Mouse (Mus musculus) G1E (cell line): ENCODE results near the gene Gpsm2. TPM values are rescaled to one million over a fixed set of nuclear protein-coding genes. Genes with fewer than 3 reads are reported as not detected.

Experiments
- ATAC-seq: 2 replicates; pipeline ENCODE4 v1.8.0; 2016; ENCODE audit warnings: mild to moderate bottlenecking; ENCODE audit not compliant: insufficient number of reproducible peaks, poor library complexity, low FRiP score, severe bottlenecking; ENCODE audit errors: extremely low read depth
- DNase-seq: peaks from one replicate; pipeline ENCODE4 v3.0.0; 2012; ENCODE audit warnings: low spot score
- H3K27me3 ChIP-seq: 2 replicates; pipeline ENCODE4 v1.6.1; 2012; ENCODE audit warnings: mild to moderate bottlenecking, low read length, inconsistent platforms; ENCODE audit not compliant: insufficient read depth
- H3K36me3 ChIP-seq: replicated peaks from 2 replicates; pipeline ENCODE3; 2012; ENCODE audit warnings: mild to moderate bottlenecking, inconsistent platforms
- H3K4me1 ChIP-seq: 2 replicates; pipeline ENCODE4 v1.6.1; 2012; ENCODE audit warnings: low read depth, low read length, inconsistent platforms, mixed read lengths; ENCODE audit not compliant: insufficient read depth
- H3K4me3 ChIP-seq: 2 replicates; pipeline ENCODE4 v1.5.1; 2012; ENCODE audit warnings: low read depth, mild to moderate bottlenecking, inconsistent platforms, low read length, moderate library complexity, mixed read lengths
- H3K9me3 ChIP-seq: replicated peaks from 2 replicates; pipeline ENCODE4 v1.6.1; 2012; ENCODE audit warnings: inconsistent platforms
- CTCF ChIP-seq: IDR thresholded peaks from 2 replicates; pipeline ENCODE4 v1.5.1; 2012; ENCODE audit warnings: low read depth, low read length, inconsistent platforms, mixed read lengths
- GATA1 ChIP-seq: IDR thresholded peaks from 2 replicates; pipeline ENCODE4 v1.6.1; 2012; ENCODE audit warnings: borderline replicate concordance, low read length, inconsistent platforms, mixed read lengths
- GATA2 ChIP-seq: IDR thresholded peaks from 2 replicates; pipeline ENCODE4 v1.6.1; 2012; ENCODE audit warnings: low read depth, low read length, inconsistent platforms, borderline replicate concordance
- POLR2AphosphoS5 ChIP-seq: IDR thresholded peaks from 2 replicates; pipeline ENCODE4 v1.6.1; 2012; ENCODE audit warnings: low read depth, low read length, inconsistent platforms; ENCODE audit not compliant: insufficient replicate concordance
- TAL1 ChIP-seq: conservative IDR thresholded peaks from 2 replicates; pipeline ENCODE4 v1.6.1; 2012; ENCODE audit warnings: low read depth, low read length, inconsistent platforms, mixed read lengths
- polyA plus RNA-seq: library from polyadenylated mRNA; stranded (reverse); fragments of >175 nt; gene quantifications from 2 replicates; pipeline ENCODE4 v1.2.3, GENCODE M21; 2012
- total RNA-seq, 2 experiments: library from RNA; stranded (forward) in 1 of 2; stranded (reverse) in 1 of 2; fragments of 200-1000 nt in 1 of 2; fragments of >200 nt in 1 of 2; fragmentation: Nextera tagmentation in 1 of 2; gene quantifications; 2 replicates each; pipeline ENCODE4 v1.2.3; 2014 to 2017

Gpsm2 gene
- total and polyA plus RNA-seq, 3 experiments, result 12.1 to 38.2 (median 27.5) TPM

DNA sequence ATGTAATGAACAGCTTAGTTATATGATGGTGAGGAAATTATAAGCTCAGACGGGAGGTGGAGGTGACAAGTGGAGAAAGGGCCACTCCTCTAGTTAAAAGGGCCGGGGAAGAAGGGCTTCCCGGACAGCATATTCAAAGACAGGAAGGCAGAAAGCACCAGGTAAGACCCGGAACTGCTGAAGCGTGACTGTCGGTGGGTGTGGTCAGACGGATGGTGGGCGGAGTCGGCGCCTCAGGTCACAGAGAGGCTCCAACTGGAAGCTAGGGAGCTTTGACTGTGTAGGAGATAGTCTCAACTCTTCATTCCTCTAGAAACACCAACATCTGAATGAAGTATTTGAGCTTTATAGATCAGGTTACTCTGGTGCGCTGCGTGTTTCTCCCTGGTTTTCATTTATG is 8.2 kb upstream of the Gpsm2 start:
- ATAC-seq, result peak; percentile 63
- peaks cover 12% of the 10 kb centered on the region for H3K4me1 ChIP-seq
- TF ChIP-seq GATA2, result no peak
- TF ChIP-seq POLR2AphosphoS5, result no peak
- TF ChIP-seq GATA1, result no peak
- no peak for TF ChIP-seq CTCF
- no peak for TF ChIP-seq TAL1
- H3K4me3 ChIP-seq, result peak overlapping the region; percentile 52; the same call in 1 of the 2 replicates
- no peaks in the 10 kb centered on the region for H3K36me3 ChIP-seq
- peaks cover 12% of the 10 kb centered on the region for H3K27me3 ChIP-seq
- H3K9me3 ChIP-seq, result peaks cover 8% of the 10 kb centered on the region; the same call in 1 of the 2 replicates
- peak; percentile 15 for DNase-seq

DNA sequence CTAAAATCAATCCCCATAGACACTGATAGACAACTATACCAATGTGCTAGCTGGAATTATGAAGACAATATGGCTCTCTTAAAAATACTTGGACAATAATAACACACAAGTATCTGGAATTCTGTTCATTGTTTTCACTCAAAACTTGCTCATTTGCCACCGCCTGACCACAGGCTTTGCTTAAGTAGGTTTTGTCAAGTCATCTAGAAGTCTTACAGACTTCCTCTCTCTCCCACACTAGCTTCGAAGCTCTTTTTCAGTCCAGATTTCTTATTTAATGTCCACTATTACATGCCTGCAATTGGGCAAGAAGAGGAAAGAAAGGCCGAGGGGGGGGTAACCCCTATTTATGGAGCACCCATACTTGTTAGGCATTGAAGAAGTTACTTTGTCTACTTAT is 5.7 kb upstream of the Gpsm2 start:
- ATAC-seq, result no peak

DNA sequence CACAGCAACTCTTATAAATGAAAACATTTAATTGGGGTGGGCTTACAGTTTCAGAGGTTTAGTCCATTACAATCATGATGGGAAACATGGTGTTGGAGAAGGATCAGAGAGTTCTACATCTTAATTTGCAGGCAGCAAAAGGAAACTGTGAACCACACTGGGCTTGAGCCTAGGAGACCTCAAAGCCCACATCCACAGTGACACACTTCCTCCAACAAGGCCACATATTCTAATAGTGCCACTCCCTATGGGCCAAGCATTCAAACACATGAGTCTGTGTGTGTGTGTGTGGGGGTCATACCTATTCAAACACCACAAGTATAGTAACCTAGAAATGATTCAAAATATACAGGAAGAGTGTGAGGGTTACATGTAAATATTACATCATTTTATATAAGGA is 5.2 kb upstream of the Gpsm2 start:
- no peak for ATAC-seq
- H3K4me1 ChIP-seq, result peaks cover 20% of the 10 kb centered on the region

More for the DNA sequence above, 5.7 kb upstream of the Gpsm2 start:
- Histone ChIP-seq H3K36me3 (no peaks in the 10 kb centered on the region), H3K4me1 (peaks cover 16% of the 10 kb centered on the region), H3K9me3 (peaks cover 6% of the 10 kb centered on the region; the same call in 1 of the 2 replicates), H3K4me3 (no peak overlapping the region), H3K27me3 (peaks cover 4% of the 10 kb centered on the region; the same call in 1 of the 2 replicates)
- DNase-seq, result no peak
- no peak for TF ChIP-seq CTCF
- TF ChIP-seq GATA1, result no peak
- no peak for TF ChIP-seq POLR2AphosphoS5
- TF ChIP-seq TAL1, result no peak
- no peak for TF ChIP-seq GATA2

DNA sequence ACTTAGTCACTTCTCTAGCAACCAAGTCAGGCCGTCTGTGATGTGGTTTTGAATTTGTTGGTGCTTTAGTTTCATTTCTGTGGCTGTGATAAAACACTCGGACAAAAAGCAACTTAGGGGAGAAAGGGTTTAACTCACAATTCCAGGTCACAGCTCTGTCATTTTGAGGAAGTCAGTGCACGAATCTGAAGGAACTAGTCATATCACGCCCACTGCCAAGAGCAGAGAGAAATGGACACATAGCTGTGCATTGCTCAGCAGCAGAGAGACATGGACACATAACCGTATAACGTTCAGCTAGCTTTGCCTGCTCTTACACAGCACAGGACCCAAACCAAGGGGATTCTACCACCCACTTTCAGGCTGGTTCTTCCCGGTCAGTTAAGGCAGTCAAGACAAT is 4.3 kb upstream of the Gpsm2 start:
- no peak for ATAC-seq
- Histone ChIP-seq H3K27me3 (peaks cover 4% of the 10 kb centered on the region; the same call in 1 of the 2 replicates), H3K4me3 (no peak overlapping the region), H3K4me1 (peaks cover 24% of the 10 kb centered on the region), H3K9me3 (peaks cover 6% of the 10 kb centered on the region; the same call in 1 of the 2 replicates), H3K36me3 (no peaks in the 10 kb centered on the region)
- TF ChIP-seq POLR2AphosphoS5 (no peak), CTCF (no peak), GATA1 (no peak), TAL1 (no peak), GATA2 (no peak)
- DNase-seq, result no peak

More for the DNA sequence above, 5.2 kb upstream of the Gpsm2 start:
- no peak for DNase-seq
- peaks cover 6% of the 10 kb centered on the region; the same call in 1 of the 2 replicates for H3K9me3 ChIP-seq
- H3K27me3 ChIP-seq, result peaks cover 4% of the 10 kb centered on the region; the same call in 1 of the 2 replicates
- no peaks in the 10 kb centered on the region for H3K36me3 ChIP-seq
- no peak overlapping the region for H3K4me3 ChIP-seq
- TF ChIP-seq GATA1, result no peak
- no peak for TF ChIP-seq CTCF
- no peak for TF ChIP-seq POLR2AphosphoS5
- TF ChIP-seq TAL1, result no peak
- no peak for TF ChIP-seq GATA2

DNA sequence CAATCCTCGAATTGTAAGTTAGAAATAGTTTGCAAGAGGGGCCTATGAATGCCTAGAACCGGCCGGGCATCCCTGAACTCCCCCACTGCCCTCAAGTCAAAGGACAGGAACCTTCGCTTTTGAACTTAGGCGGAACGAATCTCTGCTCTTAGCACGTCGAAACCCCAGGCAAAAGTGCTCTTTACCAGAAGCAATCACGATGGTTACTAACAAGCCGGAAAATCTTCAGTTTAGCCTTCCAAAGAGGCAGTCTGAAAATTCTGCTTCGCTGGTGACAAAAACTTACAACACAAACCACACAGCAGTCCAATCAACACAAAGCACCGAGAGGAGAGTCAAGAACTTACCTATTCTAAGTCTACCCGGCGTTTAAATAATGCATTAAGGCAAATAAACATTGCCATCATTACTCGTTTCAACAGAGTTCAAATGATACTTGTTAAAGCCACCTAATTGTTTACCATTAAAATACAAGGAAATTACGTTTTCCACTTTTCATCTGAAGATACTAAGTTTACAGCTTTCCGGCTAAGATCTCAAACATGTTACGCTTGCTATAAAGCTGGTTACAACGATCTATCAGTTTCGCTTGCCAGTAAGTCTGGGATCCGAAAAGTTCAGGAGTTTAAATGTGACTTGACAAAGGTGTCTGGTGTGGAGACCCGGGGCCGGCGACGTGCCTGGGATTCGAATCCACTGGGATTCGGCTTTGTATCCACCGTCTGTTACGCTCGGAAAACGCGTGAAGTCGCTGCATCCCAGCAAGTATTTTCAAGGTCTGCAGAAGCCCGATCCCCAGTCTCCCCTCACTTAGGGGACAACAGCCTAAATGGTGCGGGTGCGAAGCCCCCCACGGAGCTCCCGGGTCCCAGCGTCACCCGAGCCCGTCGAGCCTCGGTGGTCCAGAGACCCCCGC is 775 bp downstream of the Gpsm2 start:
- no peak for DNase-seq
- ATAC-seq, result no peak
- Histone ChIP-seq H3K4me3 (peak overlapping the region; percentile 77), H3K36me3 (peaks cover 2% of the 10 kb centered on the region), H3K9me3 (0 out of 2 replicates have a peak, but pooled peaks cover 6% of the 10 kb centered on the region), H3K27me3 (no peaks in the 10 kb centered on the region), H3K4me1 (peaks cover 43% of the 10 kb centered on the region)
- TF ChIP-seq CTCF (no peak), POLR2AphosphoS5 (no peak), GATA2 (no peak), TAL1 (no peak), GATA1 (no peak)

DNA sequence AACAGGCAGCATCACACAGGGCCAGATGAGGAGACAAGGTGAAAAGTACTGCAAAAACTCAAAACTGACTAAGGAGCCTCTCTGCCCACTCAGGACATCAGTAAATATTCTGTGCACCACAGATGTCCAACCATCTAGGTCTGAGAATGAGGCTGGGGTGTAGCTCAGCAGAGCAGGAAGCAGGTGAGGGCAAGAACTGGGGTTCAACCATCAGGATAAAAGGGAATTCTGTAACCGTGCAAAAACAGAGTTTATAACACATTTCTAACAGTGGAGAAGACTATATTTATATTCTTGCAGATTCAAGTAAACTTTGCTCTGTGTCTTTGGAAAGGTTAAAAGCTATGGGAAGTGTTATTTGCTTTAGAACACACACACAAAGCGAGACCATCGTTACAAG is 2.3 kb downstream of the Gpsm2 start:
- peaks cover 49% of the 10 kb centered on the region for H3K4me1 ChIP-seq
- TF ChIP-seq GATA1 (no peak), GATA2 (no peak), TAL1 (no peak)
- peaks cover 7% of the 10 kb centered on the region for H3K36me3 ChIP-seq
- DNase-seq, result no peak
- no peak for ATAC-seq
- H3K4me3 ChIP-seq, result no peak overlapping the region
- H3K27me3 ChIP-seq, result no peaks in the 10 kb centered on the region
- no peaks in the 10 kb centered on the region for H3K9me3 ChIP-seq
